8 mouse cellular contexts compared by ENCODE assay signal in the genomic region with DNA sequence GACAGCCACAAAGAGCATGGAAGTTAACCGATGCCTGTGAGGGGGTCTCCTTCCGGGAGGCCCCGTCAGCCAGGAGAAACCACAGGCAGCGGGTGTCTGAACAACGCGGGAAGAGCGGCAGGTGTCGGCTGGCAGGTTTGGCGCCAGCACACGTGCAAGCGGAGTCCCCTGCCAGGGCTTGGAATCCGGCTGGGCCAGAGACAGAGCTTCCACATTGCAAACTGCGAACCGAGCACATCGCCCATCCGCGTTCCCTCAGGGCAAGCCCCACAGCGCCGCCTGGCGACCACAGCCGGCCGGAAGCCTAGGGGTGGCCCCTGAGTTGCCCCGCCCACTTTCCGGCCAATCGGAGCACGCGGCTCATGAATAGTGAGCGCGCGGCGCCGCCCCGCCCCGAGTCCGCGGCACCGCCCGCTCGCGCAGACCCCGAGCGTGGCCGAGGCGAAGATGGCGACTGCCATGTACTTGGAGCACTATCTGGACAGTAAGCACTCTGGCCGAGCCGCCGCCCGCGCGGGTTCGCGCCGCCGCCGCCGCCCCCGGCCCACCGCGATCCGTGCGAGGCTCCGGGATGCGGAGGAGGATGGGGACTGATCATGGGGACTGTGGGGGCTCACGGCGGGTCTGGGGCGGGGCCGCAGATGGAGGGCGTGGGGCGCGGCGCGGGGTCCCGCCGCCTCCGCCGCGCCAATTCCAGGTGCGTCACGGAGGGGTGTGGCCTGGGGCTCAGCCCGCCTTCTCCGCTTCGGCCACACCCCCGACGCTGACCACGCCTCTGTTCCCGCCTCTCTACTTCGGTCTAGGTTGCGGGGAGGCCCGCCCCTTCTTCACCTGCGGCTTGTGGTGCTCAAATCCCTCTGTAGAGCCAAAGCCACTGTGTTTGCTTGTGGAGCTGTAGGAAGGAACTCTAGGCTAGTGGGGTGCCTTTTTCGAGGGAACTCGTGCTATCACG. TPM values are rescaled to one million over a fixed set of nuclear protein-coding genes. Genes with fewer than 3 reads are reported as not detected.
DNase-seq lines count a peak whose midpoint lies in the region; ATAC-seq lines count a peak whose summit lies in the region.

A gene (plus strand): TSS at position 410 of the 952 bp plus-strand sequence.

- DNase-seq in ZHBTc4 (ENCODE audit: low read depth, low spot score), result peak; percentile 98
- DNase-seq in gastrocnemius, adult 8-10 months (ENCODE audit: low spot score in 2 of 2), result peak; percentile 99
- peak; percentile 98 for DNase-seq in induced T-regulatory cell, adult 2 months (ENCODE audit: low read depth)
- DNase-seq in left cerebral cortex, adult 9 months (ENCODE audit: low spot score in 2 of 2), result peak; percentile 95 to 100
- DNase-seq in right cerebral cortex, postnatal 14 days, result peak; percentile 100
- DNase-seq in urinary bladder, postnatal 36 days (ENCODE audit: low spot score in 2 of 2), result peak; percentile 100

- ATAC-seq in common myeloid progenitor, adult 5-6 weeks (replicated peaks; ENCODE audit: low read depth, poor library complexity, severe bottlenecking), result peak; percentile 70
- peak; percentile 62 for ATAC-seq in megakaryocyte progenitor cell, adult 5-6 weeks (replicated peaks; ENCODE audit: poor library complexity)

RNA-seq across cellular contexts. Expression of the gene that starts here (rescaled TPM):
- 38.1 and 42.1 TPM in 2 replicates for total RNA-seq in common myeloid progenitor, adult 5-6 weeks (2017)
- total RNA-seq in gastrocnemius, adult 8-10 months (2022), result 1 to 10 TPM; 3.7 to 6.6 (median 4.0) TPM
- 9.0 and 10.2 TPM in 2 replicates for total RNA-seq in megakaryocyte progenitor cell, adult 5-6 weeks (2015)
- 38.3 and 42.8 TPM in 2 replicates for total RNA-seq in megakaryocyte progenitor cell, adult 5-6 weeks (2017)

Comparison
In these comparisons a context has a peak if more than half of its experiments do, and no peak if none do; other contexts are left out.
1. Peak in every context shown above with its lines: DNase-seq and ATAC-seq.